Mouse (Mus musculus) heart, adult 9 months (tissue): Measurements from ENCODE around the gene 1110057P08Rik.
"Not testable (repeated sequence)": the region's sequence is repeated elsewhere in the genome, so short reads cannot be mapped to it uniquely, and the experiment has no call there.

Experiments used
- DNase-seq, 2 experiments: peaks; one replicate each; pipeline ENCODE4 v3.0.0; 2022; ENCODE audit warnings: low spot score in 2 of 2

The 1110057P08Rik gene

GRCm38 (mm10) chr16:89174435-89174834 is at the start of gene 1110057P08Rik:
Gene 1110057P08Rik (plus strand): TSS chr16:89174735.
- DNase-seq: no peak

GRCm38 (mm10) chr16:89140551-89140950 is 34.0 kb upstream of the 1110057P08Rik start, which contains the start of gene Gm6358:
Gene Gm6358 (plus strand): TSS chr16:89140851.
- no peak for DNase-seq

GRCm38 (mm10) chr16:89150786-89151185 is 23.7 kb upstream of the 1110057P08Rik start, which contains the start of gene Gm10061:
Gene Gm10061 (plus strand): TSS chr16:89151086.
- no peak for DNase-seq

GRCm38 (mm10) chr16:89157652-89158051 is 16.9 kb upstream of the 1110057P08Rik start, which contains the start of gene Gm9789:
Gene Gm9789 (plus strand): TSS chr16:89157952.
- no peak for DNase-seq

GRCm38 (mm10) chr16:89169190-89169589 is 5.3 kb upstream of the 1110057P08Rik start, which contains the start of gene Gm7735:
Gene Gm7735 (plus strand): TSS chr16:89169490.
- not testable (repeated sequence) for DNase-seq

GRCm38 (mm10) chr16:89188621-89189020 is 14.1 kb downstream of the 1110057P08Rik start:
- no peak for DNase-seq

- DNase-seq: no peak
Measured at GRCm38 (mm10) chr16:89205561-89205960, 31.0 kb downstream of the 1110057P08Rik start, which contains the start of gene Krtap20-2. Gene Krtap20-2 (plus strand): TSS chr16:89205861.
